Mouse (Mus musculus) CH12.LX (cell line): ENCODE measurements at regions not wholly inside any gene's neighbourhood (a gene's known extent, or its start where the extent isn't known, plus 50 kb on each side); places are given as distances from the start of the nearest gene placed in this dataset.

Experiments
- CHD1 ChIP-seq: IDR thresholded peaks from 2 replicates; pipeline ENCODE4 v1.6.1; 2012; ENCODE audit warnings: low read depth, low read length, improper control_type of control experiment, inconsistent platforms
- CTCF ChIP-seq, 2 experiments: IDR thresholded peaks in 1 of 2; conservative IDR thresholded peaks in 1 of 2; 2 replicates each; pipeline ENCODE4 v1.5.1; 2011 to 2012; ENCODE audit warnings: low read depth in 2 of 2, low read length in 2 of 2, improper control_type of control experiment in 1 of 2, inconsistent platforms in 1 of 2, mild to moderate bottlenecking in 1 of 2, moderate library complexity in 1 of 2
- JUN ChIP-seq: IDR thresholded peaks from 2 replicates; pipeline ENCODE4 v1.6.1; 2011; ENCODE audit warnings: low read depth, mild to moderate bottlenecking, low read length, improper control_type of control experiment, moderate library complexity; ENCODE audit not compliant: insufficient read depth
- MXI1 ChIP-seq: IDR thresholded peaks from 2 replicates; pipeline ENCODE4 v1.6.1; 2011; ENCODE audit warnings: mild to moderate bottlenecking, low read depth, low read length, improper control_type of control experiment
- POLR2A ChIP-seq: IDR thresholded peaks from 2 replicates; pipeline ENCODE4 v1.6.1; 2011; ENCODE audit warnings: low read depth, mild to moderate bottlenecking, improper control_type of control experiment, low read length
- RCOR1 ChIP-seq: conservative IDR thresholded peaks from 2 replicates; pipeline ENCODE4 v1.6.1; 2012; ENCODE audit warnings: low read depth, mild to moderate bottlenecking, inconsistent platforms, low read length, improper control_type of control experiment
- TBP ChIP-seq: conservative IDR thresholded peaks from 2 replicates; pipeline ENCODE4 v1.6.1; 2011; ENCODE audit warnings: low read depth, low read length, improper control_type of control experiment
- ZC3H11A ChIP-seq: IDR thresholded peaks from 2 replicates; pipeline ENCODE4 v1.6.1; 2012; ENCODE audit warnings: low read depth, mild to moderate bottlenecking, inconsistent platforms, low read length, improper control_type of control experiment

DNA sequence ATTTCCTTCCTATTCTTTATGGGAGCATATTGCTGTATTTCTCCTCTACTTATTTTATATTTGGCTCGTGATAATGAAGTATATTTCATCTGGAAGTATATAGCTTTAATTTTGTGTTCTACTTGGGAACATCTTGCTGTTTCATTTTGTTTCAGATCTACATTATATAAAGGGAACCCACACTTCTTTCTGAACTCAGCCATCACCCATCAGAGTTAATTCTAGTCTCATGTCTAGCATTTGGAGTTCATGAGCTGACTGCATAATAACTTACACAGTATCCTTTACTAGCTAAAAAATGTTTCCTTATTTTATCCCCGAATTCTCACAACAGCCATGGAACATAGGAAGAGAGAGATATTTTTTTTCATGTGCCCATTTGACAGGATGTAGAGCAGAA, 413.6 kb upstream of the 4930452B06Rik start:
- no peak for TF ChIP-seq TBP
- no peak for TF ChIP-seq RCOR1
- TF ChIP-seq CHD1 = no peak
- TF ChIP-seq ZC3H11A = no peak
- TF ChIP-seq JUN = no peak
- no peak for TF ChIP-seq POLR2A
- TF ChIP-seq CTCF (conservative IDR thresholded peaks at IDR 0.05 in 1 of 2, IDR thresholded peaks at IDR 0.05 in 1 of 2; ENCODE audit: low read depth in 2 of 2, low read length in 2 of 2) = no peak
- no peak for TF ChIP-seq MXI1
